Mouse (Mus musculus) lung, postnatal 4 days (tissue): Measurements from ENCODE around the gene Gm6482.
A peak's percentile ranks its signal among the peaks of the same experiment; 100 is the strongest.
"Not testable (repeated sequence)": the region's sequence is repeated elsewhere in the genome, so short reads cannot be mapped to it uniquely, and the experiment has no call there.

ENCODE experiments used
- DNase-seq, 2 experiments: peaks; one replicate each; pipeline ENCODE4 v3.0.0; 2021

The Gm6482 gene

GRCm38 (mm10) chr14:41408181-41408580, at the start of gene Gm6482:
Gene Gm6482, minus strand, starts transcription at chr14:41408281.
- DNase-seq = not testable (repeated sequence)

- DNase-seq = not testable (repeated sequence)
These were observed 45.3 kb upstream of the Gm6482 start, which contains the start of gene Gm7954 for GRCm38 (mm10) chr14:41453418-41453817. Gene Gm7954, minus strand, starts transcription at chr14:41453518.

- peak in 1 of 2 experiments; percentile 13 for DNase-seq
These were observed 17.5 kb upstream of the Gm6482 start for GRCm38 (mm10) chr14:41425393-41426075.

GRCm38 (mm10) chr14:41424694-41425093, 16.6 kb upstream of the Gm6482 start:
- DNase-seq = not testable (repeated sequence)

- DNase-seq = not testable (repeated sequence)
These were observed 21.8 kb downstream of the Gm6482 start, which contains the start of gene Gm7945 for GRCm38 (mm10) chr14:41386279-41386678. Gene Gm7945, minus strand, starts transcription at chr14:41386379.
